Mouse (Mus musculus): Measurements from ENCODE around the gene Tob2.

The Tob2 gene

DNA sequence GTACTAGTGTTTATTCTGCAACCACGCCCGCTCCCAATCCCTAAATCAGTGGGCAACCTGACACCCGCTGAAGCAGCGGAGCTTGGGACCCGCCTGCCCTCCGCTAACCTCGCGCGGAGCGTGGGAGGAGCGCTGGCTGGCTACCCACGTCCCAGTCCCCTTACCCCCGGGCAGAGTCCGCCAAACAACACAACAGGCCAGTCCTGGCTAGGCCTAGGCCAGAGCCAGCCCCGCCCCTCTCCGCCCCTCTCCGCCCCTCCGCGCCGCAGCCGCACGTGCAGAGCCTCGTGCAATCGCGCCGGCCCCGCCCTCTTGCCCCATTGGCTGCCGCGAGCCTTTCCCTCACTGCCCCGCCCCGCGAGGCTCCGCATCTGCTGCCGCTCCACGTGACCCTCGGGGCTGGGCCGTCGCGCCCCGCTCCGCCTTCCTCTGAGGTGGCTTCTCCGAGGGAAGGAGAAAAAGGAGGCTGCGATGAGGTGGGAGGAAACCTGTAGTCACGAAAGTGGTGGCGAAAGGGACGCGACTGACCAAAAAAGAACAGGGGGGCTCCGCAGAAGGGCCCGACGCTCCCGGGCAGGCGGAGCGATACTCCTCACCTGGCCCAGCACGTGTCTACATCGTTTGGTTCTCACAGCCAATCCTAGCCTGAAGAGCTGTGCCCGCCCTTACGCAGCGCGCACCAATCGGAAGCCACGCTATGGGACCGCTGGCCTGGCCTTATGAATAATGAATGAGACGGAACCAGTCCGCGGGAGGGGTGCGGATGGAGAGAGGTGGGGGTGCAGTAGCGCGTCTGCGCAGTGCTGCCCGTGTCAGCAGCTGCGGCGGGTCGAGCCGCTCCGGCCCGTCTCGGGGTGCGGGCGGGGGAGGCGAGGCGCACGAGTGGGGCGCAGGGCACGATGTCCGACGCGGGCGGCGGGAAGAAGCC lies 47.7 kb downstream of the Tob2 start:
- DNase-seq, result peak; percentile 97

DNA sequence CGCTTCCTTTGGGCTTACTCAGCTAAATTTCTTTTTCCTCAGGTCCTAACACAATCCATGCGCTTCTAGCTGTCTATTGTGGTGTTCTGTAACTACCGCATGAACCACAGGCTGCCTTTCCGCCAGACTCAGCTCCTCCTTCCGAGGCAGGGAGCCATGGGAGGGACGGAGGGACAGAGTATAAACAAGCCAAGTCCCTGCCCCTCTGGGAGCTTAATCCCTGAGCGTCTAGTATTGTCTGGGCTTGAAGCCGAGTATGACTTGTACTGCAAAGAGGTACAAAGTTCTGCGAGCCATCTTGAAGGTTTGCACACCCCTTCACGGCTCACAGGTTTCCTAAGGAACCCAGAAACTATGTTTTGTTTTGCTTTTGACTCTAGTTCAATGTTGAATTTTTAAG lies 48.4 kb downstream of the Tob2 start:
- peak; percentile 82 for DNase-seq

DNA sequence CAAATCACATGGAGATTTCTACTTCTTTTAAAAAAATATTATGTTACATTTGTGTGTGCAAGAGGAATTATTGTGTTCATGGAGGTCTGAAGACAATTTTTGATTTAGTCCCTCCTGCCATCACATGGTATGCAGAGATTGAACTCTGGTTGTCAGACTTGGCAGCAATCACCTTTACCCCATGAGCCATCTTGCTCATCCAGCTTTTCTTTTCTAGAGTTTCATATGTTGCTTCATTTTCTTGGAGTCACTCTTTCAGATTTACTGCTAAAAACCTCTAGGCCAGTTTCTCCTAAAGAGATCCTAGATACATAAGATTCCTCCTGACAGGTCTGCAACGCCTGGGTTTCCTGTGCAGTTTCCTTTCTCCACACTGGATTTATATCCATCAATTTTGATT lies 49.0 kb downstream of the Tob2 start:
- no peak for DNase-seq

DNA sequence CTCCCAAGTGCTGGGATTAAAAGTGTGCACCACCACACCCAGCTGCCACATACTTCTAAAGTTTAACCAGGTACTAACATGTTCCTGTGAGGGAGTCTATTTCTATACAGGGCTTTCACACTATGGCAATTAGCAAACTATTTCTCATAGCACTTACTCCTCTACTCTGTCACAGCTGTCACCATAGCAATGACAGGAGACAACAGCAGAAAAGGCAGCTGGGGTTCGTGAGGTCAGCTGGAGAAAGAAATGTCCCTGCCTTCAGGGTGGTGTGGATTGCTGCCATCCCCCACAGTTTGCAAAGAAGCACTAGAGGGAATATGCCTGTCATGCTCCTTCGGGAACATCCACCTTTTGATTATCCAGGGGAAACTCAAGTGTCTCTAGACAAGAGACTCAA lies 49.8 kb downstream of the Tob2 start:
- DNase-seq, result no peak

DNA sequence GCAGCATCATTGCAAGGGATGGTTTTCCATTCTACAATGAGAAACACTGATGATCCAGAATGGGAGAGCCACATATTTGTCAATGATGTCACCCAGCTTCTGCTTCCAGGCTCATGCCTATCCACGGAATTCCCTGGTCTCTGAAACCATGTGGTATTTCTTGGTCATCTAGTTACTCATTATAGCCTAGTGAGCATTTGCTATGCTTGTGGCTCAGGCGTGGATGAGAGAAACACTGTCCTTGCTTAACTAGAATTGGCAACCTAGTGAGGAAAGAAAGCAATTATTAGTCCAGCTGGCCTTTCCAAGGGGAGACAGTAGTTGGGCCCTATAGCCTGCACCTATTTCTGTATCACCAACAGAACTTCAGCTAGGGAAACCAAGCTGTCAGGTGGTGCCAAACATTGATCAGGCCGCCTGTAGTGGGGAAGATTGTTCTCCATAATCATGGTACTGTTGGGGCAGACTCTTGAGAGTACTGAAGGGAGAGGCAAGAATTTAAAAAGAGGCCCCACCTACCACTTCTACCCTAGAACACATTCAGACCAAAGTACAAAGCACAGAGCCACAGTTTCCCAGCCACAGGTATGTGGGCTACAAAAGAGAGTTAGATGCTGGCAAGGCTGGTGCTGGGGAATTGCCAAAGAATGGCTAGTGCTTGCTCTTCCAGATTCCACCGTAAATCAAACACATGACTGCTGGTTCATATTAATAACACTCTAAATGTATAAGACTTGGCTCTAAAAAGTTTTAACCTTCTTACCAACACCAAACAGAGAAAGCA lies 51.8 kb downstream of the Tob2 start:
- DNase-seq, result no peak

DNA sequence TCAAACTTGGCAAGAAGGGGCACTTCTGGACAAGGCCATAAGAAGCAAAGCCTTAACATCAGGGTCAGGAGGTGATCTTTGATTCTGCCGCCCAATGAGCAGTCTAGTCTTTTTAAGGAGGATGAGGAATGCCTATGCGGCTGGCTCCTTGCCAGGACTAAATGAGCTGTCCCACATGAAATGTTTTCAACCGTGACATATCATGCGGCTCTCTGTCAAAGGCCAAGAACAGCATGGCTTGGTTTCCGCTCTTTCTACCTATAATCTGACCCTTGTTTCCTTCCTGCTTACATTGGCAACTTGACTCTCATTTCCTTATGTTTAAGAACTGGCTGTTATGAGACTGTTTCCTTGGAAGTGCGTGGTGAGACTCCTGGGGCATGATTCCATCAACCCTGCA lies 53.0 kb downstream of the Tob2 start:
- no peak for DNase-seq

DNA sequence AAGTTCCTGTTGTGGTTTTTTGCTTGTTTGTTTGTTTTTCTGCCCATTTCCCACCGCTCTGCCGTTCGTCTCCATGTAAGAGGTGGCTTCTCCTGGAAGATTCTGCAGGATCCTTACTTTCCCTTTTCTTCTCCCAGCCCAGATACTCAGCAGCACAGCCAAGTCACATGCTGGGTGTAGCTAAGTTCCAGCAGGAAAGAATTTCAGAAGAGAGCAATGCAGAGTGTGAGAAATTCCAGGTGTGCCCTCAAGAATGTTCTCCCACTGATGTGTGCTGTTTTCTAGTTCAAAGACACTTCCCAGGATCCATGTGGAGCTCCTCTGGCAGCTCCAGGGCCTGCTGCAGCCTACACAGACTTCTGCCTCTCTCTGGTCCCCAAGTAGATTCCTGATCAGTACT lies 53.7 kb downstream of the Tob2 start:
- no peak for DNase-seq

DNA sequence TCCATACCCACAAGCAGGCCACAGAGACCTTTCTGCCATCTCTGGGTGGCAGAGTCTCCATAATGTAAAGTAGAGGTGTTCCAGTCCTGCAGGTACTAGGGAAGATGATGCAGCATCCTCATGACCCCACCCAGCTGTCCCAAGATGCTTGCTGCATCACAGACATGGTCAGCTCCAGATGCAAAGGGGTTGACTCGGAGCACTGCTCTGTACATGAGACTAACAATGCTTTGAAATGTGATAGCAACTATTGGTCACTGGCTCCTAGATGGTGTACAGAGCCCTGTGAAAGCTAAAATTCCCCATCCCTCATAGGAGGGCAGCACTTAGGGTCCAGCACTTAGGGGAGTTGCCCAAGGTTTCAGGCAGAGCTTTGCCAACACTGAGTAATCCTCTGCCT lies 54.4 kb downstream of the Tob2 start:
- no peak for DNase-seq

DNA sequence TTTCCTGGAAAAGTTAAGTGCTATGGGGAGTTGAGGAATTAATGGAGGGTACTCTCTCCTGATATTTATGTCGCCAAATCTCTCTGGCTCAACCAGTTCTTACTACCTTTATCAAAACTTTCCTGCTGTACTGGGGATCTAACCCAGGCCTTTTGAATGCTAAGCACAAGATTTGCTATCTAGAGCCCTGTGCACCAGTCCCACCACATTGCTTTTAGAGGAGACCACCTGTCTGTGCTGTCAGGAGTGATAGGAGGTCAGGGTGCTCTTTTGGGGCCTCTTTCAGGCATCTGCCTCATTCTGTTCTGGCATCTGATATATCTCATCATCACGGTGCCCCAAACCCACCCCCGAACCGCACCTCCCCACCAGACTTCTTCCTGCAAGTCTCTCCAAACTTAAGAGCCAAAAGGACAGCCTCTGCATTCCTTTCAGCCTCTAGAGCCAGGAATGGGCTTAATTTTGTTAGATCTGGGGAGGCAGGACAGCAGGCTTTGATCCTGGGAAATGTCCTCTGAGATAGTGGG lies 55.1 kb downstream of the Tob2 start:
- DNase-seq, result no peak

DNA sequence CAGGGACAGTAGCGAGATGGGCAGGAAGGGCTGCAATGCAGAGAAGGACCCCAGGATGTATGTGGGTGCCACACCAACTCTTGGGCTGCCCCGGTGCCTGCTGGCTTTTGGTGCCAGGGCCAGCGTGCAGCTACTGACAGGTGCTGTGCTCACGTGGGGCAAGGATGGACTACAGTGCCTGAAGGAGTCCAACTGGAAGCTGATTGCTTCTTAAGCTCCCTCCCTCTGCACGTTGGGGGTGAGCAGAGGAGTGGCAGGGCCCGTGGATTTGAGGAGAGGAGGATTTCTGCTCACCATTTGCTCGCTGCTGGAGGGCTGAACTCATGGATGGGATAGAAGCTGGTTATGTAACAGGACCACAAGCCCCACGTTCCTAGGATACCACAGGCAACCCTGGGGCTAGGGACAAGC lies 55.6 kb downstream of the Tob2 start:
- DNase-seq, result no peak

DNA sequence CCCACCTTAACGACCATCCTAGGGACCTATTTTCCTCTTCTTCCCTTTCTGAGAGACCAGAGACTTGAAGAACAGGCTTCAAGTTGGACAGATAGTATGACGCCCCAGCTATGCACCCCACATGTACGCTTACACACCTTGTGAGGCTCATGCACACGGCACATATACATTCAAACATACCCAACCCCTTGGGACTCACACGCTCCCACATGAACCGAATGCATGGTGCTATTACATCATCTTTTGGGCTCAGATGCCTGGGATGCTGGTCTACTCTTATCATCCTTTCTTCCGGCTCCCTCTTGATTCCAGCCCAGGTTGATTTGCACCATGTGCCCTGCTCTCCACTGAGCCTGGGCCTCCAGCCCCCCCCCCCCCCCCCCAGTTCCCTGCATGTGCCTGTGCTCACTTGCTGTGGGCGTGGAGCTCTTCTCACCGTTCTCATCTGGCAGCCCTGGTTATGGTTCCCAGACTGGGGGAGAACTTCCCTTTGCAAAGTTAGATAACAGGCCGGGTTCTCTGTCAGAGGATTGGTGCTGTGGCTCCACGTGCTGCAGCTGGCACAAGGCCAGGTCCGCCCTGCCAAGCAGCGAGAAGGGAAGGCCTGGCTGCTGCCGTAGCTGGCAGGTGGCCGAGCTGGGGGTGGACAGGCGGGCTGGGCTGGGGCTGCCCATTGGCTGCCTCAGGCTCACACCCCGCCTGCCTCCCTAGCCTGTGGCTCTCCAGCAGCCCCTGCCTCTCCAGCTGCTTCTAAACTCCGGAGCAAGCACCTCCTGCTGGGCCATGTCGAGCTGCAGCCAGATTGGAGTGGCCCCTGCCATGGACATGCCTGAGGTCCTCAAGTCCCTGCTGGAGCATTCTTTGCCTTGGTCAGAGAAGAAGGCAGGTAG lies 56.4 kb downstream of the Tob2 start, which contains the start of gene Tef:
Tef (plus strand) TSS at position 421 of the 890 bp plus-strand sequence.
- DNase-seq, result peak; percentile 99

DNA sequence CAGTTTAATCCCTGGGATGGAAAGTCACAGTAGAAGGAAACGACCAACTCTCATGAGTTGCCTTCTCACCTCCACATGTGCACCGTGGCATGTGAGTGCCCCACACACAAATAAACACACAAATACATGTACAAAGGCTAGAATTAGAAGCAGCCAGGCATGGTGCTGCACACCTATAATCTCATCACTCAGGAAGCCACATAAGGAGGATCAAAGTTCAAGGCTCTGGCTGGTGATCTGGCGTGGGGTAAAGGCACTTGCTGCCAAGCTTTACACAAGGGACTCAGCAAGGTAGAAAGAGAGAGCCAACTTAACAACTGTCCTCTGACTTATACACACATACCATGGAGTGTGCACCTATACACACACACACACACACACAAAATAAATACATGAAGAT lies 58.2 kb downstream of the Tob2 start:
- no peak for DNase-seq

DNA sequence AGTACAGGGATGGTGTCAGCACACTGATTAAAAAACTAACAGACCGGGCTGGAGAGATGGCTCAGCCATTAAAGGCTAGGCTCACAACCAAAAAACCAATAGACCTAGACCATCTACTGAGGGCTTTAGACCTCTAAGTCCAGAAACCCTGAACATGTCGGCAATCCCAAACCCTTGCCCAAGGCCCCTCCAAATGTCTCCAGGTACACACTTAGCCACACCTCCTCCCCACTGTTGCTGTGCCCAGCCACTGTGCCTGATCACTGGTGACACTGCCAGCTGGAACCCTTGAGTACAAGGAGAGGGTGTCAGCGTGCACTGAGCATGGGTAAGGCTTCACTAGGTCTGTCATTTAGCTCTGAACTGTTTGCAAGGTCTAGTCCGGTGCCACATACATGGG lies 60.2 kb downstream of the Tob2 start:
- no peak for DNase-seq
